In genomic region chr9:108248957-108249356, GRCm38 (mm10) we compare ENCODE assay signal across 29 mouse cellular contexts. TPM values are rescaled to one million over a fixed set of nuclear protein-coding genes. Genes with fewer than 3 reads are reported as not detected.
DNase-seq lines count a peak whose midpoint lies in the region; ATAC-seq and TF ChIP-seq lines count a peak whose summit lies in the region.
"Had no signal": no experiment of that assay in that cellular context is flagged by ENCODE, and none has a peak within 500 bp of the region (broad histone marks: within the 10 kb centered on the region; RNA-seq: fewer than 3 reads in every experiment).

No protein-coding gene starts in this region.

- 0 out of 2 replicates have a peak overlapping the region, but pooled peaks have one; percentile 20 for H3K27ac ChIP-seq in heart, postnatal 0 days (ENCODE audit: low read depth)
- H3K27ac ChIP-seq in lung, postnatal 0 days (ENCODE audit: low read length), result no peak overlapping the region
- H3K27ac ChIP-seq in intestine, embryonic 16.5 days (ENCODE audit: low read length), result no peak overlapping the region
- H3K27ac ChIP-seq: forebrain, embryonic 13.5 days; hindbrain, embryonic 15.5 days; layer of hippocampus, adult 2 months; left cerebral cortex, adult 2 months; limb, embryonic 13.5 days; midbrain, embryonic 12.5 days; neural tube, embryonic 12.5 days had no signal

- H3K9me3 ChIP-seq in heart, postnatal 0 days (replicated peaks; ENCODE audit: control insufficient read depth, low read length), result no peaks in the 10 kb centered on the region
- H3K9me3 ChIP-seq in lung, postnatal 0 days (ENCODE audit: low read length), result no peaks in the 10 kb centered on the region
- no peaks in the 10 kb centered on the region for H3K9me3 ChIP-seq in intestine, embryonic 16.5 days (ENCODE audit: control insufficient read depth, low read length)
- H3K9me3 ChIP-seq: forebrain, embryonic 13.5 days; heart, embryonic 15.5 days; hindbrain, embryonic 15.5 days; limb, embryonic 13.5 days; megakaryocyte, embryonic 14.5 days; midbrain, embryonic 12.5 days; neural tube, embryonic 12.5 days had no signal

- H3K4me2 ChIP-seq in heart, postnatal 0 days (ENCODE audit: low read depth, low read length), result no peak overlapping the region
- no peak overlapping the region for H3K4me2 ChIP-seq in lung, postnatal 0 days (replicated peaks; ENCODE audit: low read depth, low read length)
- H3K4me2 ChIP-seq in intestine, embryonic 16.5 days (ENCODE audit: low read depth, low read length), result no peak overlapping the region
- H3K4me2 ChIP-seq: forebrain, embryonic 13.5 days; heart, embryonic 15.5 days; hindbrain, embryonic 15.5 days; limb, embryonic 13.5 days; liver, embryonic 11.5 days; midbrain, embryonic 12.5 days; neural tube, embryonic 12.5 days had no signal

- H3K36me3 ChIP-seq in heart, postnatal 0 days (replicated peaks; ENCODE audit: control insufficient read depth, insufficient read depth, low read length), result peaks cover 38% of the 10 kb centered on the region
- peaks cover 3% of the 10 kb centered on the region; the same call in 1 of the 2 replicates for H3K36me3 ChIP-seq in lung, postnatal 0 days (ENCODE audit: insufficient read depth, low read length)
- 0 out of 2 replicates have a peak, but pooled peaks cover 2% of the 10 kb centered on the region for H3K36me3 ChIP-seq in intestine, embryonic 16.5 days (ENCODE audit: control insufficient read depth, insufficient read depth, low read length)

- no peak for ATAC-seq in heart, postnatal 0 days (ENCODE audit: insufficient read depth, low read depth)
- peak; percentile 57 for ATAC-seq in lung, postnatal 0 days
- peak; percentile 56; the same call in 1 of the 2 replicates for ATAC-seq in intestine, embryonic 16.5 days
- ATAC-seq: forebrain, embryonic 13.5 days; inflammation-experienced regulatory T-cells, adult 6 months had no signal

- DNase-seq in adrenal gland, postnatal 14 days, result peak; percentile 46
- DNase-seq in adrenal gland, adult 18-20 months (ENCODE audit: low spot score in 2 of 2), result no peak
- no peak for DNase-seq in heart, postnatal 0 days (ENCODE audit: low spot score)
- no peak for DNase-seq in heart, adult 18-20 months
- DNase-seq in lung, postnatal 0 days (ENCODE audit: low spot score), result no peak
- no peak for DNase-seq in lung, adult 2 months
- DNase-seq in left cerebral cortex, postnatal 25 days (ENCODE audit: low spot score in 2 of 2), result no peak
- DNase-seq: adrenal gland, postnatal 25 days; cerebellum, adult 2 months; cerebellum, postnatal 14 days; gastrocnemius, postnatal 14 days; heart, adult 2 months; heart, postnatal 36 days; kidney, postnatal 36 days; lung, postnatal 36 days; thymus, postnatal 4 days had no signal

- H3K4me3 ChIP-seq in heart, postnatal 0 days (ENCODE audit: low read depth, low read length), result no peak overlapping the region
- H3K4me3 ChIP-seq in lung, postnatal 0 days (ENCODE audit: low read depth, low read length), result no peak overlapping the region
- H3K4me3 ChIP-seq in lung, adult 2 months (replicated peaks; ENCODE audit: extremely low read depth, low read depth, low read length), result no peak overlapping the region
- H3K4me3 ChIP-seq in intestine, embryonic 16.5 days (ENCODE audit: low read length), result no peak overlapping the region
- H3K4me3 ChIP-seq: forebrain, embryonic 13.5 days; heart, adult 2 months; heart, embryonic 15.5 days; hindbrain, embryonic 15.5 days; layer of hippocampus, adult 2 months; left cerebral cortex, adult 2 months; limb, embryonic 13.5 days; megakaryocyte, embryonic 14.5 days; midbrain, embryonic 12.5 days; myocyte; neural tube, embryonic 12.5 days had no signal

- H3K27me3 ChIP-seq in heart, postnatal 0 days (ENCODE audit: control insufficient read depth, insufficient read depth, low read length), result no peaks in the 10 kb centered on the region
- no peaks in the 10 kb centered on the region for H3K27me3 ChIP-seq in lung, postnatal 0 days (replicated peaks; ENCODE audit: insufficient read depth, low read length)
- no peaks in the 10 kb centered on the region for H3K27me3 ChIP-seq in intestine, embryonic 16.5 days (replicated peaks; ENCODE audit: control insufficient read depth, insufficient read depth, low read length)
- H3K27me3 ChIP-seq: forebrain, embryonic 13.5 days; heart, embryonic 15.5 days; hindbrain, embryonic 15.5 days; limb, embryonic 13.5 days; megakaryocyte, embryonic 14.5 days; midbrain, embryonic 12.5 days; neural tube, embryonic 12.5 days had no signal

- no peak for TF ChIP-seq POLR2A in lung, adult 2 months (IDR thresholded peaks at IDR 0.05; ENCODE audit: borderline replicate concordance, extremely low read depth, low read depth, low read length)

- TF ChIP-seq CTCF in heart, postnatal 0 days (IDR thresholded peaks at IDR 0.05; ENCODE audit: low read depth), result no peak
- no peak for TF ChIP-seq CTCF in lung, postnatal 0 days (IDR thresholded peaks at IDR 0.05)
- no peak for TF ChIP-seq CTCF in lung, adult 2 months (IDR thresholded peaks at IDR 0.05; ENCODE audit: insufficient read depth, low read length)

- no peak overlapping the region for H3K9ac ChIP-seq in heart, postnatal 0 days (replicated peaks; ENCODE audit: low read depth, low read length)
- H3K9ac ChIP-seq in lung, postnatal 0 days (replicated peaks; ENCODE audit: low read depth), result no peak overlapping the region
- no peak overlapping the region for H3K9ac ChIP-seq in intestine, embryonic 16.5 days (ENCODE audit: low read depth, low read length)
- H3K9ac ChIP-seq: forebrain, embryonic 13.5 days; heart, embryonic 15.5 days; hindbrain, embryonic 15.5 days; limb, embryonic 13.5 days; midbrain, embryonic 12.5 days; neural tube, embryonic 12.5 days had no signal

- no peak for TF ChIP-seq EP300 in heart, postnatal 0 days (IDR thresholded peaks at IDR 0.05; ENCODE audit: low read depth)
- TF ChIP-seq EP300 in lung, postnatal 0 days (IDR thresholded peaks at IDR 0.05), result no peak

- 57% methylated on average over 5 of the region's 5 CpGs for whole genome bisulfite sequencing in heart, postnatal 0 days
- 48% methylated on average over 5 of the region's 5 CpGs for WGBS in lung, postnatal 0 days
- 46% methylated on average over 5 of the region's 5 CpGs for WGBS in lung, adult 2 months
- 45% methylated on average over 5 of the region's 5 CpGs for WGBS in intestine, embryonic 16.5 days

- H3K4me1 ChIP-seq in heart, postnatal 0 days (ENCODE audit: control insufficient read depth, insufficient read depth), result peaks cover 11% of the 10 kb centered on the region
- no peaks in the 10 kb centered on the region for H3K4me1 ChIP-seq in lung, postnatal 0 days (ENCODE audit: insufficient read depth, low read depth, low read length)
- H3K4me1 ChIP-seq in lung, adult 2 months (ENCODE audit: control insufficient read depth, insufficient read depth, low read length), result no peaks in the 10 kb centered on the region
- no peaks in the 10 kb centered on the region for H3K4me1 ChIP-seq in intestine, embryonic 16.5 days (ENCODE audit: control insufficient read depth, insufficient read depth, low read length)
- H3K4me1 ChIP-seq: forebrain, embryonic 13.5 days; hindbrain, embryonic 15.5 days; limb, embryonic 13.5 days; midbrain, embryonic 12.5 days; neural tube, embryonic 12.5 days had no signal

- intact Hi-C loops in left cerebral cortex, postnatal 25 days (cut with DNase I), result no loop called here

RNA-seq across cellular contexts. Expression of gene Dag1, which starts 14.8 kb away (rescaled TPM):
- 156 and 176 TPM in 2 replicates for total RNA-seq in adrenal gland, postnatal 14 days (2021)
- 100 to 1,000 TPM; 136 to 137 TPM for total RNA-seq in adrenal gland, adult 18-20 months (2021)
- 209 and 229 TPM in 2 replicates for total RNA-seq in heart, postnatal 0 days (2014; rRNA removed; ENCODE audit: low replicate concordance)
- 99.2 and 106 TPM in 2 replicates for polyA plus RNA-seq in heart, postnatal 0 days (2015; fragmentation: Nextera tagmentation; extraction: Ambion mirVana)
- total RNA-seq in heart, adult 18-20 months (2021), result 100 to 1,000 TPM; 290 to 300 TPM
- 130 and 138 TPM in 2 replicates for polyA plus RNA-seq in lung, postnatal 0 days (2015; fragmentation: Nextera tagmentation; extraction: Ambion mirVana)
- 125 and 170 TPM in 2 replicates for polyA plus RNA-seq in lung, adult 2 months (2012; rRNA removed)
- 67.9 and 76.8 TPM in 2 replicates for polyA plus RNA-seq in intestine, embryonic 16.5 days (2015; fragmentation: Nextera tagmentation; extraction: Ambion mirVana)
- total RNA-seq in left cerebral cortex, postnatal 25 days (2021), result 10 to 100 TPM; 94.7 to 97.9 TPM

RNA-seq across cellular contexts. Expression of gene Nicn1, which starts 41.3 kb away (rescaled TPM):
- 16.9 and 21.2 TPM in 2 replicates for total RNA-seq in adrenal gland, postnatal 14 days (2021)
- total RNA-seq in adrenal gland, adult 18-20 months (2021), result 10 to 100 TPM; 19.0 to 29.2 TPM
- 12.9 and 22.4 TPM in 2 replicates for total RNA-seq in heart, postnatal 0 days (2014; rRNA removed; ENCODE audit: low replicate concordance)
- 20.5 and 20.9 TPM in 2 replicates for polyA plus RNA-seq in heart, postnatal 0 days (2015; fragmentation: Nextera tagmentation; extraction: Ambion mirVana)
- 10 to 100 TPM; 22.2 to 25.6 TPM for total RNA-seq in heart, adult 18-20 months (2021)
- polyA plus RNA-seq in lung, postnatal 0 days (2015; fragmentation: Nextera tagmentation; extraction: Ambion mirVana), result 15.8 and 18.3 TPM in 2 replicates
- polyA plus RNA-seq in lung, adult 2 months (2012; rRNA removed), result 15.1 and 21.4 TPM in 2 replicates
- polyA plus RNA-seq in intestine, embryonic 16.5 days (2015; fragmentation: Nextera tagmentation; extraction: Ambion mirVana), result 24.6 and 29.1 TPM in 2 replicates
- total RNA-seq in left cerebral cortex, postnatal 25 days (2021), result 100 to 1,000 TPM; 113 to 121 TPM

RNA-seq across cellular contexts. Expression of gene Amt, which starts 47.7 kb away (rescaled TPM):
- total RNA-seq in adrenal gland, postnatal 14 days (2021), result 6.8 and 13.2 TPM in 2 replicates
- 1 to 10 TPM; 4.2 to 5.8 TPM for total RNA-seq in adrenal gland, adult 18-20 months (2021)
- 3.7 and 14.5 TPM in 2 replicates for total RNA-seq in heart, postnatal 0 days (2014; rRNA removed; ENCODE audit: low replicate concordance)
- 5.4 and 6.4 TPM in 2 replicates for polyA plus RNA-seq in heart, postnatal 0 days (2015; fragmentation: Nextera tagmentation; extraction: Ambion mirVana)
- 1 to 10 TPM; 5.0 to 5.8 TPM for total RNA-seq in heart, adult 18-20 months (2021)
- polyA plus RNA-seq in lung, postnatal 0 days (2015; fragmentation: Nextera tagmentation; extraction: Ambion mirVana), result 9.2 and 9.8 TPM in 2 replicates
- polyA plus RNA-seq in lung, adult 2 months (2012; rRNA removed), result 7.0 and 13.3 TPM in 2 replicates
- 15.5 TPM in 2 replicates for polyA plus RNA-seq in intestine, embryonic 16.5 days (2015; fragmentation: Nextera tagmentation; extraction: Ambion mirVana)
- total RNA-seq in left cerebral cortex, postnatal 25 days (2021), result 10 to 100 TPM; 31.1 to 35.0 TPM

RNA-seq across cellular contexts. Expression of gene Rhoa, which starts 57.0 kb away (rescaled TPM):
- total RNA-seq in adrenal gland, postnatal 14 days (2021), result 359 and 362 TPM in 2 replicates
- total RNA-seq in adrenal gland, adult 18-20 months (2021), result 100 to 1,000 TPM; 356 to 357 TPM
- total RNA-seq in heart, postnatal 0 days (2014; rRNA removed; ENCODE audit: low replicate concordance), result 167 and 207 TPM in 2 replicates
- 326 and 332 TPM in 2 replicates for polyA plus RNA-seq in heart, postnatal 0 days (2015; fragmentation: Nextera tagmentation; extraction: Ambion mirVana)
- 100 to 1,000 TPM; 229 to 232 TPM for total RNA-seq in heart, adult 18-20 months (2021)
- polyA plus RNA-seq in lung, postnatal 0 days (2015; fragmentation: Nextera tagmentation; extraction: Ambion mirVana), result 582 and 634 TPM in 2 replicates
- 167 and 313 TPM in 2 replicates for polyA plus RNA-seq in lung, adult 2 months (2012; rRNA removed)
- 425 and 427 TPM in 2 replicates for polyA plus RNA-seq in intestine, embryonic 16.5 days (2015; fragmentation: Nextera tagmentation; extraction: Ambion mirVana)
- 100 to 1,000 TPM; 165 to 175 TPM for total RNA-seq in left cerebral cortex, postnatal 25 days (2021)

RNA-seq across cellular contexts. Expression of gene Tcta, which starts 57.0 kb away (rescaled TPM):
- 30.4 and 34.1 TPM in 2 replicates for total RNA-seq in adrenal gland, postnatal 14 days (2021)
- 10 to 100 TPM; 36.1 to 36.2 TPM for total RNA-seq in adrenal gland, adult 18-20 months (2021)
- total RNA-seq in heart, postnatal 0 days (2014; rRNA removed; ENCODE audit: low replicate concordance), result 46.1 and 46.9 TPM in 2 replicates
- polyA plus RNA-seq in heart, postnatal 0 days (2015; fragmentation: Nextera tagmentation; extraction: Ambion mirVana), result 42.1 and 49.9 TPM in 2 replicates
- 10 to 100 TPM; 67.6 to 76.8 TPM for total RNA-seq in heart, adult 18-20 months (2021)
- polyA plus RNA-seq in lung, postnatal 0 days (2015; fragmentation: Nextera tagmentation; extraction: Ambion mirVana), result 92.9 and 93.1 TPM in 2 replicates
- 64.1 and 75.8 TPM in 2 replicates for polyA plus RNA-seq in lung, adult 2 months (2012; rRNA removed)
- polyA plus RNA-seq in intestine, embryonic 16.5 days (2015; fragmentation: Nextera tagmentation; extraction: Ambion mirVana), result 40.9 and 45.1 TPM in 2 replicates
- 10 to 100 TPM; 33.2 to 34.6 TPM for total RNA-seq in left cerebral cortex, postnatal 25 days (2021)
